Mouse (Mus musculus): Measurements from ENCODE around the gene Mmp21.

Mmp21 gene

DNA sequence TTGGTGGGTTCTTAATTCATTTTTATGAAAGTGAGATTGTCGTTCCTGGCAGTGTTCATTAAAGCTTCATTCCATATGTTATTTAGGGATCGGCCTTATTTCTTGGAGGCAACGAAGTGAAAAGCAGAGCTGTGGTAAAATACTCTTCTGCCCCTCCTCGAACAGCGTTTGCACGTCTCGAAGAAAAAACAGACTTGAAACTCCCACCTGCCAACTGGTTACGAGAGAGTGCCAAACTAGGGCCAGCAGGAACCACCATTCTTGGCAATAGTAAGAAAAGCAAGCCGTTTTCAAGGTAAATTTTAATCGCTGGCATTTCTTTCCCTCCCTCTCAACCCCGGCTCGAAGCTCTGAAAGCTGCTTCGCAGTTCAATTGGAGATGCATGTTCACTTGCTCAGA, 41.0 kb downstream of the Mmp21 start:
- peak; percentile 26 for DNase-seq

DNA sequence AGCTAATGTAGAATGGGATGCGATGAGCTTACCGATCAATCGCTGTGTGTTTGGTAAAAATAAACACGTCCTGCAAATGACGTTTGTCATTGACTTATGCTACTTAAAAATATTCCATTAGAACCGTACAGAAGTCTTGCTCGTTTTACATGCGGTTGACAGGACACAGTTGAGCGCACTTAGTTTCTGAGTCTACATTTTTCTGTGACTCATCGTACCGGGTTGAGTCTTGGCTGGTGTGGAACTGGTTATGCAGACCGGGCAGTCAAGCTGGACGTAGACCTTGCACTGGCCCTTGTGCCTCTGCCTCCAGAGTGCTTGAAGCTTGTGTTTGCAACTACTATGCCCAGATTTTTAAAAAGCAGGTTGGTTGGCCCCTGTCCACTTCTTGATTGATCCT, 41.6 kb downstream of the Mmp21 start:
- peak; percentile 34 for DNase-seq

DNA sequence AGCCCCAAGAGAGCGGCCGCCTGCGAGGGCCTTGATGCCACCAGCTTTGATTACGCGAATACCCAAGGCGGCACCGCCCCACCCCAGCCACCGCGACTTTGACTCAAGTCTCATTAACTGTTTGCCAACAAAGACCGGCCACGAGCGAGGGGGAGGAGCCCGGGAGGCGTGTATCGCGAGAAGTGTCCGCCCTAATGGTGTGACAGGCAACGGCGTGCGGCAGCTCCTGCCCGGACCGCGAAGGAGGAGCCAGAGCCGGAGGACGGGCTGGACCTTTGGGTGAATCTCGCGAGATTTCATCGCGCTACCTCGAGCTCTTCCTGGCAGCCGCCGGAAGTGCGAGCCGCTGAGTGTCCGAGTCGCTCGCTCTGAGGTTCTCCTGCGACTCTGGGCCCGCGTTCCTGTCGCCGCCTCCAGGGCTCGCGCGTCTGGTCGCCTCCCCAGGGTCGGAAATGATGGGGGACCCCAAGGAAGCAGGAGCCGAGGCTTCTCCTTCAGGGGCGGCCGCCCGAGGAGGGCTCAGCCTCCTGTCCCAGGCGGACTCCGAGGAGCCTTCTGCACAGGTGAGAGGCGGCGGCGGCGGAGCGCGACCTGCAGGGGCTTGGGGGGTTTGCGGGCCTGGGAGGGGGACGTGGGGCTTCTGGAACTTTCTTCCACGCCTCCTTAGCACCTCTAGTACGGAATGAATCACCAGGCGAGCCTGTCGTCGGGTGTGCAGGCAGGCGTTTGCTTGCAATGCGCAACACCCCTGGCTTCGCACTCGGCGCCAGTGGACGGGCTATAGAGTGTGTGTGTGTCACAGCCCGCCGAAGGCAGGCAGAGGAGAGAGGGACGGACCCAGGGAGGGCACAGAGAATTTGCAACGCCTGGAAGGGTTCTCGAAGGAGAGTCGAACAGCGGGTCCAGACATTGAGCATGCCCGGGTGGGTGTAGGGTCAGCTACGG, 42.2 kb downstream of the Mmp21 start, which contains the start of gene Edrf1:
TSS of gene Edrf1 (plus strand) at position 183 of the 945 bp plus-strand sequence.
- DNase-seq = peak; percentile 98

DNA sequence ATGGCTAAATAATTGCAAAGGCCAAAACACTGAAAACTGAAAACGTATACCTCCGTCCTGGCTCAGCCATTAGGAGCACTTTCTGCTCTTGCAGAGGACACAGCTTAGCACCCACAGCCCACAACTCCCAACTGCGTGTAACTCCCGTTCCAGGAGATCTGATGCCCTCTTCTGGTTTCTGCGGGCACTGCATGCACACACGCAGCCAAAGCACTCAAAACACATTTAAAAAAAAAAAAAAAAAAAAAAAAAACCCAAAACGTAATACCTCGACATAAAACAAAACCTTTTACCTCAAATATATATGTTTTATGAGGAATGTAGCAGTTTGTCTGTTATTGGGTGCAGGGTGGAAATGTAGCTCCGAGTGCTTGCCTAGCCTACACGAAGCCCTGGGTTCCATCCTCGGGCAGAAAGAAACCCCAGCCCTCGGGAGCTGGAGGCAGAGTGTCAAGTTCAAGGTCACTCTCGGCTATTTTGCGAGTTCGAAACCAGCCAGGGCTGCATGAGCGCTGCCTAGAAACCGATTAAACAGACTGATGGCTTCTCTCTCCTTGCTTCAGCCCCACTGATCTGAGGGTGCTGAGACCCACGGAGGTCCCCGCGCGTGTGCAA, 43.0 kb downstream of the Mmp21 start:
- peak; percentile 88 for DNase-seq

GRCm38 (mm10) chr7:133634932-133635650, 44.8 kb downstream of the Mmp21 start:
- no peak for DNase-seq

- DNase-seq = peak; percentile 42
Measured at GRCm38 (mm10) chr7:133632476-133632875, 47.4 kb downstream of the Mmp21 start.

GRCm38 (mm10) chr7:133630821-133631220, 49.0 kb downstream of the Mmp21 start:
- no peak for DNase-seq

DNA sequence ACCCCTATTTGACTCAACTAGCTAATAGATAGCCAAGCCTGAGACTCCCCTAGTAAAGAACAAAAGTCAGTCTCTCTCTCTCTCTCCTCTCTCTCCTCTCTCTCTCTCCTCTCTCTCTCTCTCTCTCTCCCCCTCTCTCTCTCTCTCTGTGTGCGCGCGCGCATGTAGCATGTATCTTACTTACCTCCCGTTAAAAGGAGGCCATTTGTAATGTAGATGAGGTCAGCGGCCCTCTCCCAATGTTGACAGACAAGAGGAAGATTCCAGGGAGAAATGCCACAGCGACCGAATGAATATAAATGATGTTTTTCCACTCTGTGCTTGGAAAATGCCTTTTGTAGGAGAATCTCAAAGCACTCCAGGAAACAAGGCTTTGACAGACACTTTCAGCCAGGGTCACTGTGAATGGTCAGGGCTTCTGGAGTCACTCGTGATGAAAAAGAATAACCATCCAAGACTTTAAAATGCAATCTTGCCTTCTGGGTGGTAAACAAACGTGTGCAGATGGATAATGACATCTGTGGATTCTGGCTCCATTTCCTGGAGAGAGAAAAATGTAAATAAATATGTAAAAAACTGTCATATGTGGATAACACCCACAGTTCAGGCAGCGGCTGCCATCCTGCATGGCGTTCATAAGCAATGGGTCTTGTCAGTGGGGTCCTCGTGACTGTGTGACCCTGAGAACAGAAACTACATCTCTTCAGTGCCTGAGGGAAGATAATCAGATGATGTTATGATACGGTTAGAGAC, 52.5 kb downstream of the Mmp21 start:
- DNase-seq = no peak

All from cerebellum, adult 11-12 months (tissue).